Mouse (Mus musculus): Measurements from ENCODE around the gene Gck.
"Not testable (repeated sequence)": the region's sequence is repeated elsewhere in the genome, so short reads cannot be mapped to it uniquely, and the experiment has no call there.

Gck gene

DNA sequence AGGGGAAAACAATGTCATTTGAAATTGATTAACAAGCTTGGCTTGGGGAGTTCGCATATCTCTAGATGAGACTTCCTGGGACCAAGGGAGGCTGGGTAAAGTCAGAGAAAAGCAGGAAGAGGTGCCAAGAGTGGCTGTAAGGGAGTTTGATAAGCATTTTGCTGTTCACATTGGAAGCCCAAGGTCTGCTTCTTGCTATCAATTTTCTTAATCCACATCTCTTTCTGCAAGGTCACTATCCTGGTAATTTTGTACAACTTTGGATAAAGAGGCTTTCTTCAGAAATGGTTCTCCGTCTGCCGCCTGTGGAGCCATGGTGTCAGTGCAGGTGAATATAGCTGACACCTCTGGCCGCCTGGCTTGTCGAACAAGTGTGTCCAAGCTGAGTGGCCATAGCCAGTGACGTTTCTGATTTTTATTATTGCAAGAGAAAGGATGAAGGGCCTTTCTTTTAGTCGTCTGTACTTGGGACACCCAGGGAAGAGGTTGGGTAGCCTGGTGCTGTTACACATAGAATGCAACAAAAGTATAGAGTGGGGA, 5.2 kb upstream of the Gck start:
- DNase-seq (ENCODE audit: low spot score) = peak; percentile 54

GRCm38 (mm10) chr11:5954435-5954834, 4.6 kb upstream of the Gck start:
- DNase-seq (ENCODE audit: low spot score) = no peak

GRCm38 (mm10) chr11:5953130-5953765, 3.4 kb upstream of the Gck start:
- no peak for DNase-seq (ENCODE audit: low spot score)

DNA sequence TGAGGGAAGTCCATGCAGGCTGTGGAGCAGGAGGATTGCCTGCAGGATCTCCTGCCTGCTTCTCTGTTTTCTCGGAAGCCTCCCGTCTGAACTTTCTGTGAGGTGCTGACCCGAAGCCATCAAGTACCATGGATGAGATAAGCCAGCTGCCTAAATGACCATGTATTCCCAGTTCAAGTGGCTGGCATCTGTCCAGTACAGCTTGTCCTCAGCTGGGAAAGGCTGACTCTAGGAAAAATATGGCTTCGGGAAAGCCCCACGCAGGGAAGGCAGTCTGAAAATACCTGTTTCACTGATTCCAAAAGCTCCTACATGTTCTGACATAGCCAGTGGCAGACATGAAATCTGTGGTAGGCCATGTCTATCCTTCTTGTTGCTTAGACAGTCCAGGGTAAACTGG, 2.6 kb upstream of the Gck start:
- DNase-seq (ENCODE audit: low spot score) = no peak

- DNase-seq (ENCODE audit: low spot score) = no peak
Measured at GRCm38 (mm10) chr11:5948546-5949250, 1.2 kb downstream of the Gck start.

DNA sequence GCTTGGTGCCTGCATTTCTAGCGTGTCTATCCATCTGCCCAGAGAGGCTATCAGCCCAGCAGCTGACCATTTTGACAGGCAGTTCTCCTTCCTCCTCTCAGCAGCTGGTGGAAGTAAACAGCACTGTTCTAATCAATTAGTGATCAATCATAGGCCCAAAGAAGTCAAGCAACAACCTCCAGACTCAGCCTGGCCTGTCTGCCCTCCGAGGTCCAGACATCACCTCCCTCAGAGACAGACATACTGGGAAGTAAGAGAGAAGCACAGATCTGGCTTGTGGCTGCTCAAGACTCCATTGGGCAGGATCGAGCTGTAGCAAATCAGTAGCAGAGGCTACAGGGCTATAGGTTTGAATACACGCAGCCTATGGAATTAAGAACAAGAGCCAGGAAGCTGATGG, 2.1 kb downstream of the Gck start:
- no peak for DNase-seq (ENCODE audit: low spot score)

- no peak for DNase-seq (ENCODE audit: low spot score)
Measured at GRCm38 (mm10) chr11:5945096-5945495, 4.8 kb downstream of the Gck start.

DNA sequence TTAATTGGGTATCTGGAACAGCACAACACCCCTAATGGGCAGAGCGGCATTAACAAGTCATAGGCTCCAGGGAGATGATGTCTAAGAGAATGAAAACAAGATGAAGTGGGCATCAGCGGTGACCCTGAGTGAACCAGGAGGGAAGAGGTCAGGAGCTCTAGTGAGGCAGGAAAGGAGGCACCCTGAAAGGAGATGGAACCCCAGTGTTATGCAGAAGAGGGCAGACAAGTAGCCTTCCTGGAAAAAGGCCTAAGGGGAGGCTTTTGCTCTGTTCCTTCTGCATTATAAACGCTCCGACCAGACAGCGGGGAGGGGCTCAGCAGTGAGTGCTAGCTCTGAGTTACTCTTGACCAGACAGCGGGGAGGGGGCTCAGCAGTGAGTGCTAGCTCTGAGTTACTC, 6.9 kb downstream of the Gck start:
- no peak for DNase-seq (ENCODE audit: low spot score)

GRCm38 (mm10) chr11:5934531-5934930, 15.3 kb downstream of the Gck start:
- DNase-seq (ENCODE audit: low spot score) = not testable (repeated sequence)

GRCm38 (mm10) chr11:5931947-5932346, 17.9 kb downstream of the Gck start:
- DNase-seq (ENCODE audit: low spot score) = not testable (repeated sequence)

GRCm38 (mm10) chr11:5930578-5930977, 19.3 kb downstream of the Gck start:
- no peak for DNase-seq (ENCODE audit: low spot score)

DNA sequence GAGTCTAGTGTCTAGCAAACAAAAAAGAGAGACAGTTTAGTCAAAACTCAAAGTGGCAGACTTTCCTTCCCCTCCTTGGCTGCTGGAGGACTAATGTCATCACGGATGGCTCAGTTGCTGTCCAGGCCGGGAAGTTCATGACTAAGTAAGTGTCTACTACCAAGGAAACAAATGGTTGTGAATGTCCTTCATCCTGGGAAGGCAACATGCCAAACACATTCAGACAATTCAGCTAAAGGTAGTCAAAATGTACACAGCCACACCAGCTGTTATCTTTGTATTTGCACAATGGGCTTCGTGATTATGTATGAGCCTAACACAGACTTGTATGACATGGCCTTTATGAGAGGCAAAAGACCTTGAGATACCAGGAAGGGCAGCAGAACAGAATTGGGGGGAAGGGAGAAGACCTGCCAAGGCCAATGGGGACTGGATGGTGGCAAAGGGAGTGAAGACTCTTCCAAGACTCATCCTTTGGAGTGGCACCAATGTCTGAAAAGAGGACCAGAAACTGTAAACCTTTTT, 23.1 kb downstream of the Gck start:
- DNase-seq (ENCODE audit: low spot score) = no peak

GRCm38 (mm10) chr11:5924699-5925098, 25.2 kb downstream of the Gck start:
- DNase-seq (ENCODE audit: low spot score) = no peak

- DNase-seq (ENCODE audit: low spot score) = no peak
Measured at GRCm38 (mm10) chr11:5920323-5920960, 29.4 kb downstream of the Gck start.

- no peak for DNase-seq (ENCODE audit: low spot score)
Measured at GRCm38 (mm10) chr11:5919606-5920005, 30.3 kb downstream of the Gck start.

DNA sequence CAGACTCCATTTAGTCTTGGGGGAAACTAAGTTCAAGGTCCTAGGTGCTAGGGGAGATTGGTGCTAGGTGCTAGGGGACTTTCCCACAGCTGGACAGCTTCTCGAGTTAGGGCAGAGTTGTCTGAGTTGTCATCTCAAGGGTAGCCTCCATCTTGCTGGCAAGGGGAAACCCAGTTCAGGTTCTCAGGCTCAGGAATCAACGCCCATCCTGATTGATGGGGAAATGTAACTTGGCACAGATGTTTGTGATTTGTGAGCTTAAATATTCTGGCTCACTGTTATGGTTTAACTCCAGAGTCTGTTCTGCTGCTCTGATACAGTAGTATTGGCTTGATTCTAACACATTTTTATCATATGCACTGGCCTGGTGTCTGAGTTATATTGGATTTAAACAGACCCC, 31.8 kb downstream of the Gck start:
- DNase-seq (ENCODE audit: low spot score) = no peak

DNA sequence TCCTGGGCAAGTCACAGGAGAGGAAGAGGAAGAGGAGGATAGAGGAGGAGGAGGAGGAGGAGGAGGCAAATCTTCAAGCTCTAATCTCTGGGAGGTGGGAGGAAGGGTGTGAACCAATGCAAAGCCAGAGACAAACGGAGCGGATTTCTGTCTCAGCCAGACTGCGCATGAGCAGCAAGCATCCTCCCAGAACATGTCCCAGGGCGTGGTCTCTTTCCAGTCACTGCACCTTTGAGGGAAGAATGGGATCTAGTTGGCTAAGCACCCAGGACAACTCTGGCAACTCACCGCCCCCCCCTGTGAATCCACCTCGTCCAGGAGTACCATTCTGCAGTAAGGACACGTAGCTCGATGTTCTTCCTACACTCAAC, 33.7 kb downstream of the Gck start:
- DNase-seq (ENCODE audit: low spot score) = no peak

GRCm38 (mm10) chr11:5915429-5916177, 34.3 kb downstream of the Gck start:
- DNase-seq (ENCODE audit: low spot score) = no peak

- DNase-seq (ENCODE audit: low spot score) = no peak
Measured at GRCm38 (mm10) chr11:5914940-5915339, 34.9 kb downstream of the Gck start.

- DNase-seq (ENCODE audit: low spot score) = no peak
Measured at GRCm38 (mm10) chr11:5913936-5914335, 35.9 kb downstream of the Gck start.

- no peak for DNase-seq (ENCODE audit: low spot score)
Measured at GRCm38 (mm10) chr11:5913256-5913655, 36.6 kb downstream of the Gck start.

- peak; percentile 39 for DNase-seq (ENCODE audit: low spot score)
Measured at GRCm38 (mm10) chr11:5912635-5913034, 37.2 kb downstream of the Gck start.
